Mouse (Mus musculus) testis, adult 2 months (tissue): ENCODE measurements around the gene Tefm.

Experiments used
- CTCF ChIP-seq: fragments of 200-500 bp; IDR thresholded peaks from 2 replicates; pipeline ENCODE4 v1.5.1; 2012; ENCODE audit warnings: low read depth, mild to moderate bottlenecking, inconsistent platforms, low read length, moderate library complexity; ENCODE audit not compliant: control insufficient read depth, insufficient read depth, insufficient replicate concordance
- POLR2A ChIP-seq: fragments of 200-500 bp; IDR thresholded peaks from 2 replicates; pipeline ENCODE4 v1.6.1; 2012; ENCODE audit warnings: low read depth, mild to moderate bottlenecking, inconsistent platforms, low read length, moderate library complexity; ENCODE audit not compliant: control insufficient read depth

DNA sequence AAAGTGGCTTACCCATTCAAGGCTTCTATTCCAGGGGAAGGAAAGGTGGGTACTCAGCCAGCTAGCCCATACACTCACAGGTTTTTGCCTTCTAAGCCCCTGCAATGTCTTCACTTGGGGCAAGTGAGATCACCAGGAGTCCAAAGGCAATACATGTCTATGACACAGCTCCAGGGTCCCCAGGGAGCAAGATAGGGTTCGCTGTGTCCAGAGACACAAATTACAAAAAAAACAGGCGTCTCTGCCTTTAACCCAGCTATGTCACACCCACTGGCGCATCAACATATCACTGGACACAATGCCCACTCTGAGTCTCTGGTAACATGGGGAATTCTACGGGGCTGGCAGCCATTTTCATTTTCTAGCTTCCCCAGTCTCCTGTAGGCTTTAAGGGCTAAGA lies 14.0 kb upstream of the Tefm start:
- TF ChIP-seq CTCF (no peak), POLR2A (no peak)
